Mouse (Mus musculus) T-cell, adult 2 months (primary cell): ENCODE measurements around the gene Trpm3.

Experiments used
- DNase-seq: peaks from one replicate; pipeline ENCODE4 v3.0.0; 2022; ENCODE audit warnings: low spot score

Trpm3 gene

DNA sequence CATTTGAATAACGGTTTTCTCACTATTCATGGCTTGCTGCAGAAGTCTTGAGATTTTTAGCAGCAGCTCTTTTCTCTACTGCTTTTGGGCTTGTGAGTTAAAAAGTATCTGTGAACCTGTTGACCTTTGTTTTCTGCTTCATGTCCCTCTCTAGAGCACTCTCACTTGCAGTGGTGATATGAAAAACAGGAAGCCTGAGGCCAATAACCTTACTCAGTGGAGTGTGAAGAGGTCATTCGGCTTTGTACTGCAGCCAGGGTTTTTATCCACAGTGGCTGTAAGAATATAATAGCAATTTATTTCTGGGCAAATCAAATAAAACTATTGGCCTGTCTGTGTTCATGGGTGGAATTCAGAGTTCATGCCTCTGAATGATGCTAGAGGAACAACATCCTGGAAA, 503.3 kb downstream of the Trpm3 start:
- DNase-seq = no peak

DNA sequence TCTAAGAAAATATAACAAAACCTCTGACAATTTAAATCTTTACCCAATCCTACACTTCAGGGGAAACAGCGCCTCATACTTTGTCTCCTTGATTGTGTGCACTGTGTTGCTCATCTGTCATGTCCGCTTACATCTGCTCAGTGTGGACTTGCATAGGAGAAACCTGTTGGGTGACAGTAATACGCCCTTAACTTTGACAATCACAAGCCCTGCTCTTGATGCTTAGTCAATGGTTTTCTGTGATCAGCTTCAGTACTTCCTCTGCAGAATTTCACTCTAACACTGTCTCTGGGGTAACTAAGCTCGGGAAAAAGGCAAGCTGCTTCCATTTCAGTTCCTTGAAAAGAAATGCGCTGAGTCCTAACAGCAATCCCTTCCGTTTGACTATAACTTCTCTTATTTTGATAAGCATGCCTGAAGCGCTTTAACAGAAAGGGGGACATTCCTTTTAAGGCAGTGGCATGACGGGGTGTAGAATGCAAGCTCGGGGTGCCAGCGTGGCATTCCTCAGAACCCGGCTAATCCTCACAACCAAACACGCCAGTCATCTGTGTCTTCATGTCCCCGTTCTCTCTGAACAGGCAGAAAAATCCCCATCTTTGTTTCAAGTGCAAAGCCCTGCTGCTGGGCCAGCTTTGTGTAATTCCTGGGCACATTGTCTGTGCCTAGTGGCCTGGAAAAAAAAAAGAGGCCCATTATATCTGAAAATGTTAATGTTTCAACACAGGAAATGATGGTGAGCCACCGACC, 517.8 kb downstream of the Trpm3 start:
- no peak for DNase-seq

DNA sequence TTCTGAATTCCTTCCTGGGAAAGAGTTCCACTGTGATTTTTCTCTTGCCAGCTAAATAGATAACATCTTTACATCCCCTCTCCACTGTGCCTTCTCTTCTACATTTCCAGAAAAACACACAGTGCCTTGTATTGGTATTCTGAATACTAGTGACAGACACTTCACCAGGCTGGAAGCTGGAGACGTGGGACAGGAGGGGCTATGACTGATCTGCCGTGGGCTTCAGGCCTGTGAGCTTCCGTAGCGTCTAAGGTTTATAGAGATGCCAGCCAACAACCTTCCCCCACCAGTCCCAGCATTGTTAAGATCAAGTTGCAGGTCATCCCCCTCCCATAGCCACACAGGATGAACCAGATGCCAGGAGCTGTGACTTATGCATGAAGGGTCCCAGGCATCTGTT, 518.4 kb downstream of the Trpm3 start:
- DNase-seq = no peak

DNA sequence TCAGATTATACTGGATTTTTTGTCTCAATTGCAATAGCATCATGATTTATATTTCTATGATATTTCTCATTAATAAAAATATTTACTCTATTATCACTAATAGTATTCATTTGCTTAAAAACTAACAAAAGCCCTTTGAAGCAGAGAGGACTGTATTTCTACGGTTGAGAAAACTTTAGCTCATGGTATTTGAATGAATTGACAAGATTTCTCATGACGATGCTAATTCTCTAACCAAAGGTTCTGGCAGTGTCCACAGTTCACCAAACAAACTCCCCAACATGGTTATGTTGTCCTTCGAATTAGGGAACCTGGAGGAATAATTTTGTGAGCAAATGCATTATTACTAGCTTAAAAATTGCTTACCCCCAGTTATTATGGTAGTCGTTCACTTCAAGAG, 526.6 kb downstream of the Trpm3 start:
- DNase-seq = no peak

DNA sequence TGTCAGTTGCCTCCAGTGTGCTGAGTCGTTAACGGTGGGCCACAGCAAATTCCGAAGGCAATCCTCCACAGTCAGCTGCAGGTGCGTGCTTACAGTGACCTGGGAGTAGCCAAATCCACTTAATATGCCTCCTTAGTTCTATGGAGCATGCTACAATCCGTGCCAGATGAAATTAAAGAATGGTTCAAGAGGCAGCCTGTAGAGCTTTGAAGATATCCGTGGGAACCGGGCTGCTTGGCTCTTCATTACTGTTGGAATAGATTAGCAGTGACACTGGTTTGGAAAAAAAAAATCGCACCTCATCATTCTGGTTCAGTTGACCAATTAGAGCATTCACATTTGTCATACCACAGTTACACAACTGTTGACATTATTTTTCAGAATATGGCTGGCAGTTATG, 531.4 kb downstream of the Trpm3 start:
- DNase-seq = no peak

DNA sequence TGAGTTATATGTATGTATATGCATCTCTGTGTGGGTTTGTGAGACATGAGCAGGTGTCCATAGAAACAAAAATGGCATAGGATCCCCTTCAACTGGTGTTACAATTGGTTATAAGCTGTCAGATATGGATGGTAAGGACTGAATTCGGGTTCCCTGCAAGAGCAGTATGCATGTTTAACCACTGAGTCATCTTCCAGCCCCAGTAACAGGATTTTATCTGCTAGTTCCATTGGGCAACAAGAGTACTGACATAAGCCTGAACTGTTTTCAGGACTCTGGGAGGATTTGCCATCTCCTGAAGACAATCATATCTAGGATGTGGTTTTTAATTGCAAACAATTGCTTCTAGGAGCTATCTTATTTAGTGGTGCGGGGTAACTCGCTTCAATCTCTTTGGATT, 534.0 kb downstream of the Trpm3 start:
- DNase-seq = no peak

DNA sequence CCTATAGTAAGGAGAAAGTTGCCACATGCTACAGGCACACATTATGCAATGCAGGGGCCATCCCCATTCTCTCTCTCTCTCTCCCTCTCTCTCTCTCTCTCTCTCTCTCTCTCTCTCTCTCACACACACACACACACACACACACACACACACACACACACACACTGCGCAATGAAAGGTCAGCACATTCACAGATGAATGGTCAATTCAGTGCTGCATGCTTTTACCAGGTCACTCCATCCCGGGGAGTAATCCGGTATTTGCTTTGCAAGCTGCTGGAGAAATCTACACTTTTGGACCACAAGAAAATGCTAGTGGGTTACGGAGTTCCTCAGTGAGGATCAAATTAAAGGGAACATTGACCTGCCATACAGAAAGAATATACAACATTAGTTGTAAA, 537.4 kb downstream of the Trpm3 start:
- no peak for DNase-seq

DNA sequence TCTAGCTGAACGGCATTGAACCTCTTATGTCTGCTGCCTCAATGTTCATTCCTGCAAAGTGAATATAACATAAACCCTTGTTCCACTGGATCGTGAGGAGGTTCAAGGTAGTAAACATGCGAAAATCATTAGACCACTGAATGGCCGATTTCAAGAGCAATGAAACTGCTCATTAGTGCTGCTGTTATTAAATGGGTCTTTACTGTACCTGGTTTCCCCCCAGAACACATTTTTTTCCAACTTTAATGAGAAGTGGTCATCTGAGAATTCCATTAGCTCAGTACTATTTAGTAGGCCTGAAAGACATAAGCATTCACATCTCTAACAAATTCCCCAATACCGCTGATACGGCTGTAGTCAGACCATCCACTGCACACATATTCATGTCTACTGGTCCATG, 543.4 kb downstream of the Trpm3 start:
- DNase-seq = no peak

DNA sequence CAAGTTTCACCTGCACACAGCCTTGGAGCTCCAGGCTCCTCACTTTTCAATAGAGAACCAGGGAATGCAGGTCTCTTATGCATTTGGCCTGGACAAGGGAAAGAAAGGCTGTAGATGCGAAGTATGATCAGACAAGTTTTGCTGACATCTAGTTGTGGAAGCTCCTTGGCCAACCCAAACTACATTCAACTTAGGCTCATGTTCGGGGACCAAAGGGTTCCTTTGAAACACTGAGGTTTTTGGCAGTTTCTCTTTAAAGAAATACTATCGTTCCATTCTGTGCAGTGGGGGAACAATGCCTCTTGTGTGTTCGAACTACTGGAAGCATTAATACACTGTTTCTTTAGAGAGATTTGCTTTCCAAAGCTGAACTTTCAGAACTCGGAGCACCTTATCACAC, 553.1 kb downstream of the Trpm3 start:
- no peak for DNase-seq

DNA sequence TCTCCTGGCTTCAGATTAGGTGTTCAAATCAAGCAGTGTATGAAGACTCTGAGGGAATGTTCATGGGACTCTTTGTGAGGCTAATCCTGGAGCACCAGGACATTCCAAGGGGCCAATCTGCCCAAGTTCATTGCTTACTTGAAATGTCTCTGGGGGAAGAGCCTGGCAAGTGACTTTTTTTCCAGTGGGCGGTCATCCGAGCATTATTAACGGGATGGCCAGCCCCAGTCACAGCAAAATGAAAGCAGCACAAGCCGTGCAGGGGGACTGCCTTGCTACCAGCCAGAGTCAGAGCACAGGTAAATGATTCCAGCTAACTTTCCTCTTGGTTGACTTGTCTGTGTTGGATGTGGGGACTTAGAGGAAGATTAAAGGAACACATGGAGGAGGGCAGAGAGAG, 553.7 kb downstream of the Trpm3 start:
- no peak for DNase-seq

DNA sequence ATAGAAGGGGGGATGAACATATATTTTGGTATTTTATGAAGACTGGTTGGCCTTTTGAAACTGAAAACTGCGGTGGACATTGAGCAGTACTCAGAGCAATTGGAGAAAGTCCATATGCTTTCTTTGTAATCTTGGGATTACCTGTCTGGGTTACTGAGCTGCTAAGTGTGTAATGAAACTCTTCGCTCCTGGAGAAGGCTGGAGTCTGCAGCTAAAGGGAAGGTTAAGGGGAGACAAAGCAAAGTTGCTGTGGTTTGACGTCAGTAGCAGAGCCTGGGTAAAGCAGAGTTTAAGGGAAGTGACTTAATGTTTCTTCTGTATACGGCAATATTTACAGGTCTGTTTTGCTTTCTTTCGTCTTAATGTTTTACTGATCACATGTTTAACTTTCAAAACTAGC, 554.1 kb downstream of the Trpm3 start:
- no peak for DNase-seq

DNA sequence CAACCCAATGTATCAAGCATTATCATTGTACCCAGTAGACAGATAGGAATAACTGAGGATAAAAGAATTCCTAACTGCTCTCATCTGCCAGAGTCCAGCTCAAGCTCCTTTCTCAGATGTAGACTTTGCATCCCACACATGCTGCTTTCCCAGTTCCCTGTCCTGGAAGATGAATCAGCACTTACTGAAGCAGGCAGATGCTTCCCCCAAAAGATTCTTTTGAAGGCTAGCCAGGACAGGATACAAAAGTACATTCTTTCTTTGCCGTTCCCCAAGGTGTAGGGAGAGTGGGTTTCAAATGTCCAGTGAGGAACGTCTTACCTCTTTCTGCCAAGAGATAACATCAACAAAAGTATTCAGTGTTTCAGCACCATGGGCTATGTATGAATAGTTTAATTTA, 556.6 kb downstream of the Trpm3 start:
- DNase-seq = no peak

DNA sequence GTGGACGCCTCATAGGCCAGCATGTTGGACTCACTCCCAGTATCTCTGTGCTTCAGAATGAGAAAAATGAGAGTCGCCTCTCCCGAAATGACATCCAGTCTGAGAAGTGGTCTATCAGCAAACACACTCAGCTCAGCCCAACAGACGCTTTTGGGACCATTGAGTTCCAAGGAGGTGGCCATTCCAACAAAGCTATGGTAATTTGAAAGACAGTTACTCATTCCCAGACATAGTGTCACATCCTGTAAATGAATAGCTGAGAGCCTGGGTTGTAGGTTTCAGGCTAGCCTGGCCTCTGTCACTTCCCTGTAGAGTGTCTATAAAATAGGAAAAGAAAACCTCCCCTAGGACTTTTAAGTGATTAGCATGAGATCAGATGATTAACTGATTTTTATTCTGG, 559.9 kb downstream of the Trpm3 start:
- no peak for DNase-seq

DNA sequence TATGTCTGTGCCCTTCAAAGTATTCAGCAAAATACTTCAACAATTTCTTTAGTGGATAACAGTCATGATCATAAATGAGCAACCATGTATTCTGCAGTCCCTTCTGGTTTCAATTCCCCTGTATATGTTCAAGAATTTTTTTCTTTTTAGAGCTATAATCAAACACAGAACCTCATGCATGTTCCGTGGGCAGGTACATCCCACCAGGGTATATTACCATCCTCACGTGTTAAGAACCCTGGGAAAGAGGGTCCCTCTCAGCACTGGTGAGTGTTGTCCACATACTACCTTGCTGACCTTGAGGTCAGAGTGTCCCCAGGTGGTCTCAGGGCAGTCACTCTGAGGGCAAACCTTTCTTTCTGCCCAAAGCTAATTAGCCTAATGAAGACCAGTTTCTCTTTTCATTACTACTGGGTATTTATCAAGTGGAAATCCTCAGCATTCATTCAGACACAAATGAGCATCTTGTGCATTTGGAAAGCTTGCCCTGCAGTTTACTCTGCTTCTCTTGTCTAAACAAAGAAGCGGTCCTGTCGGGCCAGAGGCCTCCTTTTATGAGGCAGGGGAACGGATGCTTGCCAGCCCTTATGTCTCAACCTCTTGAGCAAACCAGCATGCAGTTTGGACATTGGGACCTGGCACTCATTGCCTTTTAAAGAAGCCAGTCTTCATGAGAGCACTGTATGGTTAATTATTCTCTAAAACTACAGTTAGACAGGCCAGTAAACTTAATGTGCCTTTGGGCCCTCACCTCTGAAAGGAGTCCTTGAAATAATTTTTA, 562.2 kb downstream of the Trpm3 start:
- DNase-seq = no peak

DNA sequence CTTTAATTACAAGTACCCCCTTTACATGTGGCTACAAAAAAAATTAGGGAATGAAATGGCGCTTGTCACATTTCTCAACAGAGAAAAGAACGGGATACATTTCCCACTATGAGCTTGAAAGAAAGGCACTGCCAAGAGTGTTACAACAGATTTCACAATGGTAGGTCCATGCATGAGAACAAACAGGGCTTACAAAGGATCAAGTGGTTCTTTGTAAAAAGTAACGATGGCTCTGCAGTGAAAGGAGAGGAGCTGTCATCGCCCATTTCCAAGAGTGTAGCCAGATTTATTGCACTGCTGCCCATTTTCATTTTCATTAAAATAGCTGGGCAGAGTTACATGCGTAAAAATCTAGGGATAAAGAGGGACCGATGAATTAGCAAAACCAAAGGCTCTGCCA, 565.0 kb downstream of the Trpm3 start:
- DNase-seq = no peak

DNA sequence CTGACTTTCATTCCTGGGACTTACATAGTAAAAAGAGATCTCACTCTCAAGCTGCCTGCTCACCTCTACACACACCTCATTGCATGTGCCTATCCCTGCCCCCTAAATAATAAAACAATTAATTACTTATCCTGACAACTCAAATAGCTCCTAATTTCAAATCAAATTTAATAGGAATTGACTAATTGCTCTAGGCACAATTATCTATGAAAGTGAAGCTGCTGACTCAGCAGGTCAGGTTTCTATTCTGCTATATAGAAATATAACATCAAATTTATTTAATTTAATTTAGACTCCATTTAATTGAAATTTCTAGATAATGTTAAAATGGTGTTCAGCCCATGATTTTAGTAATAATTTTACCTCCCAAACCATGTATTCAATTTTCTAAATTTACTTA, 566.6 kb downstream of the Trpm3 start:
- no peak for DNase-seq

DNA sequence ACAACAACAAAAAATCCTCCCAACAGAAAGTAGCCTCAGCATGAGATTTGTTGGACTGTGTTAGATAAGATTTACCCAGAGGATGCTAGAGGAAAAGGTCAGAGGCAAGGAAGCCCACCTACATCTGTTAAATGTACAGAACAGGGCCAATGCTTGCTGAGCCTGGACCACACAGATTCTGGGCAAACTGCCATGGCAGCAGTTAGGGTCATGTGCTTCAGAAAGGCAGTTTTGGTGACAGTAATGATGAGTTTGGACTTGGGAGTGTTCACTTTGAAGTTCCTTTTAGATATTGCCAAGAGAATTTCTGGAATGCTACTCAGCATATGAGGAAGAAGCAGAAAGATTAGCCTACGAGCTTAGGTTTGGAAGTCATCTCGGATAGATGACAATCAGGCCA, 580.2 kb downstream of the Trpm3 start:
- DNase-seq = no peak

DNA sequence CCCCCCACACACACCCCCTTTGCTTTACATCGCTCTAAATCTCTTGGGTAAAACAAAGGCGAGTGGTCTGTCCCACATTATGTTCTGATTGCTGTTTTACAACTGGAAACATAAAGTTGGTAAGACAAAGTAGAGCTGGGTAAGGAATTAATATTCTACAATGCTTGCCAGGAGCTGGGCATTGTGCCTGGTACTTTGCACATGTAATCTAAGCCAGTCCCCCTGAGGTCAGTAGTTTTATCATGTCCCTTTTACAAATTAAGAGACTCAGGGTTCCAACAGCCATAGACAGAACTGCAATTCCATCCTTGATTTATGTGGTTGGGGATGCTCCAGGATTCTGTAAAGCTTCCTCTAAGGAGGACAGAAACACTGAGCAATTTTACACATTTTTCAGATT, 591.0 kb downstream of the Trpm3 start:
- DNase-seq = no peak

DNA sequence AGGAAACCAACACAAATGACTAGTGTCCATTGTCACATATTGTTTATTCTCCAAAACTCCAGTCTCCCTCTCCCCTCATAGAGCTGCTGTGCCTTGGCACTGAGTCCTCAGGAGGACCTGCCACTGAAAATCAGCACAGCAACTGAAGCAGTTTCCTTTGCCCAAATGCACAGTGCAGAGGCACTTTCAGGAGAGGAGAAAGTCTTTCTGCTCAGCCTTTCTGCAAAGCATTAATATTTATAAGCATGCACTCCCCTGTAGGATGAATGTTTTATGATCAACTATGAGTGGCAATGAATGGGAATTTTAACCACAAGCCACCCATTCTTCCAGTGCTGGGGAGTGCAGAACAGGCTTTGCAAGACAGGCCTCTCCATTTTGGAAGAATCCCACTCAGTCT, 592.1 kb downstream of the Trpm3 start:
- DNase-seq = no peak

DNA sequence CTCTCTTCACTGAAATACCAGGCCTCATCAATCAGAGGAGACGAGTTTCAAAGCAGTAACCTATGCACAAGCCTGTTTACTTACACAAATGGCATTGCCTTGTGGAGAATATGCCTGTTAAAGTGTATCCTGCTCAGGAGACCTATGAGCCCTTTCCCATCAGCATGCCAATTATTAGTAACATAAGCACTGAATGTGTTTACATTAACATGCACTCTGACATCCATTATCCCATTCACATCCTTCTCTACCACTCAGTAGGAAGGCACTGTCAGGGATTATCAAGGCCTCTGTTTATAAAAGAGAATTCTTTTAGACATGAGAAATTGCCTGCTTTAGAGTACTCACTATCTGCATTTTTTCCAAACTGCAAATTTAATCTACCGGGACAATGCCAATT, 598.0 kb downstream of the Trpm3 start:
- DNase-seq = no peak

DNA sequence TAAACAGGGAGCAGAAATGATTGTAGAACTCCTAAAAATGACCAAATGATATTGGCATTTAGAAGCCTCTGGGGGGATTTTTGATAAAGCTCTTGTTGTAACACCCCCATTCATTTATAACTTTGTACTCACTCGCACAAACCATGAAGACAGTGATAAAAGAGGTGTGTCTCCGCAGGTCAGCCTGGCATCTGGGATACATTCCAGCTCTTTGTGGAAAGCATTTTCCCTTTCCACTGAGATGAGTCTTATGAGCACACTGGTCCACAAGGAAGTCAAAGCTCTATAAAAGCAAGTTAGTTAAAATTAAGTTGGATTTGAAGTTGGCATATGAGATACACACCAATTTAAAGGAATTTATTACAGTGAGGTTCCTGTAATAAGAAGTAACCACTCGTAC, 600.4 kb downstream of the Trpm3 start:
- DNase-seq = no peak

DNA sequence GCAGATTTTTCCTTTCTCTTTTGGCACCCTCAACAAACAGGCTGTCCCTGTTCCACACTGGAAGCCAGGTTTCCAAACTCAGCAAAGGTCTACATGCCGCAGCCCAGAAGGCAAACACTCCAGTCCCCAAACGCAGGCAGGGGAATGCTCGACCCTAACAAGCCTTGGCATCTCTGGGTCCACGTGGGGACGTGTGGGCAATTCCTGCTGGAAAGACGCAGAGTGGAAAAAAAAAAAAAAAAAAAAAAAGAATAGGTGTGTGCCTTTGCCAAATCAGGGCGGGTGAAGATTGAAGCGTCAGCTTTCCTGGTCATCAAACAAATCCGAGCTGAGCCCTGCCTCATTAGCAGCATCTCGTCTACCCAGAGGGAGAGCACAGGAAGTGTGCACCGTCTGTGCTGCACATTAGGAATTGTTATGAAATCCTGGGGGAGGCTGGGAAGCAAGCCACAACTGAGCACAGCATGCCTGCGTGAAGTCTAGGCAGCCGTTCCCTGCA, 614.5 kb downstream of the Trpm3 start:
- no peak for DNase-seq

DNA sequence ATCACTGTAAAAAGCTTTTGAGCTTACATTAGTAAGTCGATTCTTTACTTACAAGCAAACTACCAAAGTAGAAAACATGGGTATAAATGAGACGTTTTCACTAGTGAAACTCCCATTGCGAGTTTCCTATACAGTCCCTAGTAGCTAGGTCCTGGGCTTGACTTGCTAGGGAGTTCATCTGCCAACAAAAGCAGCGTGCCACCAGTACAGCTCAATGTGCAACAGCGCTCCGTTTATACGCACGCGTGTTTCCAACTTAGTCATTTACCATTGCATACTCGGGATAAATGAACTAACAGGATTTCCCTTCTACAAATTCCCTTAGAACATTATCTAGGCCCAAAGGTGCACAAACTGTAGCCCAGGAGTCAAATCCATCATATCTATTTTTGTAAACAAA, 615.2 kb downstream of the Trpm3 start:
- DNase-seq = no peak

DNA sequence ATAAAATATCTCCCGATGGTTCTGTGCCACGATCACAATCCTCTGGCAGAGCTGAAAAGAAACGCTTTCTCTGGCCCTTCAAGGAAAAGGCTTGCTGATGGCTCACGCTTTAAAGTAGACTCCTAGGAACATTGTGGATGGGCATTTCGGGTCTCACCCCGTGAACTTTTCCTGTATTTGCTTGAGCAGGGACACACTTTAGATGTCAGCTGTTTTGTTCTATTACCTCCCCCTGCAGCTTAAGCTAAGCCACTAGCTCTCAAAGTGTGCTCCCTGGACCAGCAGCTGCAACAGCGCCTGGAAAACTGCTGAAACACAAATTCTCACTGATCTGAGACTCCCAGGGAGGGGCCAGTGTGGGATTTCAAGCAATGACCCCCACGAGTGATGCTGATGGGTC, 615.7 kb downstream of the Trpm3 start:
- DNase-seq = no peak
